Mouse (Mus musculus) C3H10T1/2 (cell line): ENCODE measurements around the gene Omd. TPM values are rescaled to one million over a fixed set of nuclear protein-coding genes. Genes with fewer than 3 reads are reported as not detected.

Experiments used
- polyA plus RNA-seq, 2 experiments: library from polyadenylated mRNA; unstranded; fragments of >200 nt; fragmentation: generic; extraction: Trizol; gene quantifications; one replicate each; pipeline ENCODE4 v1.2.1; 2012; ENCODE audit warnings: missing spikeins in 2 of 2

The Omd gene
- polyA plus RNA-seq, result 1 to 10 TPM in 1 of 2 experiments, under 1 TPM in 1; 0.09 to 3.2 TPM

GRCm38 (mm10) chr13:49581541-49582530, at the start of gene Omd:
Gene Omd (plus strand): TSS chr13:49582462.

GRCm38 (mm10) chr13:49544279-49544678, 38.0 kb upstream of the Omd start, which contains the start of gene Aspn:
Gene Aspn (plus strand): TSS chr13:49544443.

GRCm38 (mm10) chr13:49607714-49608113, 25.5 kb downstream of the Omd start, which contains the start of gene Ogn:
Gene Ogn (plus strand): TSS chr13:49608046.

Other genes with a start within 250 kb of the Omd start
- gene Bicd2, start 240.9 kb upstream of the Omd start, polyA plus RNA-seq, result 10 to 100 TPM in 1 of 2 experiments, 1 to 10 TPM in 1; 3.5 to 18.4 TPM
- 1 to 10 TPM in 1 of 2 experiments, under 1 TPM in 1; 0.75 to 3.3 TPM for gene Ippk, start 161.2 kb upstream of the Omd start, polyA plus RNA-seq
- gene Tes3-ps, start 89.1 kb upstream of the Omd start, polyA plus RNA-seq, result under 1 TPM; 0.05 to 0.30 TPM
- 1 to 10 TPM in 1 of 2 experiments, under 1 TPM in 1; 0.01 to 1.6 TPM for gene Ecm2, start 77.7 kb upstream of the Omd start, polyA plus RNA-seq
- gene Aspn, start 38.0 kb upstream of the Omd start, polyA plus RNA-seq, result 1 to 10 TPM in 1 of 2 experiments, under 1 TPM in 1; 0.04 to 5.0 TPM
- 10 to 100 TPM in 1 of 2 experiments, under 1 TPM in 1; 0.40 to 63.1 TPM for gene Ogn, start 25.6 kb downstream of the Omd start, polyA plus RNA-seq
- 10 to 100 TPM in 1 of 2 experiments, 1 to 10 TPM in 1; 1.3 to 12.9 TPM for gene Cenpp, start 70.3 kb downstream of the Omd start, polyA plus RNA-seq
- under 1 TPM; 0.26 to 0.76 TPM for gene Nol8, start 70.6 kb downstream of the Omd start, polyA plus RNA-seq
- 10 to 100 TPM in 1 of 2 experiments, 1 to 10 TPM in 1; 9.9 to 18.0 TPM for gene Iars, start 99.6 kb downstream of the Omd start, polyA plus RNA-seq
- gene Gm30302, start 216.5 kb downstream of the Omd start, polyA plus RNA-seq, result not detected